Mouse (Mus musculus): ENCODE results near the gene Iqgap3. TPM values are rescaled to one million over a fixed set of nuclear protein-coding genes. Genes with fewer than 3 reads are reported as not detected.

Gene Iqgap3
- polyA plus RNA-seq, 1 experiment from 2014 or later: 16.8 TPM

- ATAC-seq (replicated peaks; ENCODE audit: low FRiP score) (no peak), DNase-seq (ENCODE audit: low spot score) (no peak)
- peaks cover 5% of the 10 kb centered on the region; the same call in 1 of the 2 replicates for H3K36me3 ChIP-seq (ENCODE audit: control insufficient read depth, insufficient read depth, low read length)
- no peaks in the 10 kb centered on the region for H3K9me3 ChIP-seq (ENCODE audit: control insufficient read depth, low read length)
- 92% methylated on average over 2 of the region's 2 CpGs for WGBS
- no peak overlapping the region for H3K4me2 ChIP-seq
- no peak overlapping the region for H3K4me3 ChIP-seq (ENCODE audit: low read depth, low read length)
- peaks cover 2% of the 10 kb centered on the region; the same call in 1 of the 2 replicates for H3K4me1 ChIP-seq (replicated peaks; ENCODE audit: control insufficient read depth, insufficient read depth, low read length)
- H3K27me3 ChIP-seq (replicated peaks; ENCODE audit: control insufficient read depth, insufficient read depth, low read length): no peaks in the 10 kb centered on the region
- no peak overlapping the region for H3K9ac ChIP-seq (ENCODE audit: low read depth, low read length)
- no peak overlapping the region for H3K27ac ChIP-seq (ENCODE audit: low read depth, low read length)
Measured at GRCm38 (mm10) chr3:88084001-88084400, 2.2 kb downstream of the Iqgap3 start.

GRCm38 (mm10) chr3:88085459-88085858 is 3.7 kb downstream of the Iqgap3 start:
- H3K36me3 ChIP-seq (ENCODE audit: control insufficient read depth, insufficient read depth, low read length): peaks cover 13% of the 10 kb centered on the region; the same call in 1 of the 2 replicates
- peaks cover 2% of the 10 kb centered on the region; the same call in 1 of the 2 replicates for H3K4me1 ChIP-seq (replicated peaks; ENCODE audit: control insufficient read depth, insufficient read depth, low read length)
- DNase-seq (ENCODE audit: low spot score) (no peak), ATAC-seq (replicated peaks; ENCODE audit: low FRiP score) (no peak)
- no peak overlapping the region for H3K4me2 ChIP-seq
- no peaks in the 10 kb centered on the region for H3K27me3 ChIP-seq (replicated peaks; ENCODE audit: control insufficient read depth, insufficient read depth, low read length)
- no peaks in the 10 kb centered on the region for H3K9me3 ChIP-seq (ENCODE audit: control insufficient read depth, low read length)
- no peak overlapping the region for H3K9ac ChIP-seq (ENCODE audit: low read depth, low read length)
- no peak overlapping the region for H3K27ac ChIP-seq (ENCODE audit: low read depth, low read length)
- no peak overlapping the region for H3K4me3 ChIP-seq (ENCODE audit: low read depth, low read length)
- 87% methylated on average over 6 of the region's 9 CpGs for WGBS

- H3K27me3 ChIP-seq (replicated peaks; ENCODE audit: control insufficient read depth, insufficient read depth, low read length): no peaks in the 10 kb centered on the region
- no peak for ATAC-seq (replicated peaks; ENCODE audit: low FRiP score)
- no peak overlapping the region for H3K9ac ChIP-seq (ENCODE audit: low read depth, low read length)
- 79% methylated on average over 1 of the region's 1 CpGs for WGBS
- peaks cover 30% of the 10 kb centered on the region for H3K36me3 ChIP-seq (ENCODE audit: control insufficient read depth, insufficient read depth, low read length)
- DNase-seq (ENCODE audit: low spot score): no peak
- H3K9me3 ChIP-seq (ENCODE audit: control insufficient read depth, low read length): no peaks in the 10 kb centered on the region
- H3K4me1 ChIP-seq (replicated peaks; ENCODE audit: control insufficient read depth, insufficient read depth, low read length): peaks cover 2% of the 10 kb centered on the region; the same call in 1 of the 2 replicates
- no peak overlapping the region for H3K4me2 ChIP-seq
- H3K4me3 ChIP-seq (ENCODE audit: low read depth, low read length): no peak overlapping the region
- no peak overlapping the region for H3K27ac ChIP-seq (ENCODE audit: low read depth, low read length)
Measured at GRCm38 (mm10) chr3:88087688-88088087, 5.9 kb downstream of the Iqgap3 start.

- Histone ChIP-seq H3K27me3 (replicated peaks; ENCODE audit: control insufficient read depth, insufficient read depth, low read length) (no peaks in the 10 kb centered on the region), H3K36me3 (ENCODE audit: control insufficient read depth, insufficient read depth, low read length) (peaks cover 36% of the 10 kb centered on the region), H3K4me2 (no peak overlapping the region), H3K4me1 (replicated peaks; ENCODE audit: control insufficient read depth, insufficient read depth, low read length) (no peaks in the 10 kb centered on the region), H3K4me3 (ENCODE audit: low read depth, low read length) (no peak overlapping the region), H3K9ac (ENCODE audit: low read depth, low read length) (no peak overlapping the region), H3K27ac (ENCODE audit: low read depth, low read length) (no peak overlapping the region), H3K9me3 (ENCODE audit: control insufficient read depth, low read length) (no peaks in the 10 kb centered on the region)
- no peak for DNase-seq (ENCODE audit: low spot score)
- WGBS: 93% methylated on average over 7 of the region's 7 CpGs
- no peak for ATAC-seq (replicated peaks; ENCODE audit: low FRiP score)
Measured at GRCm38 (mm10) chr3:88090106-88090505, 8.3 kb downstream of the Iqgap3 start.

- no peak overlapping the region for H3K9ac ChIP-seq (ENCODE audit: low read depth, low read length)
- WGBS: 92% methylated on average over 6 of the region's 6 CpGs
- no peaks in the 10 kb centered on the region for H3K27me3 ChIP-seq (replicated peaks; ENCODE audit: control insufficient read depth, insufficient read depth, low read length)
- H3K4me2 ChIP-seq: no peak overlapping the region
- no peak overlapping the region for H3K27ac ChIP-seq (ENCODE audit: low read depth, low read length)
- DNase-seq (ENCODE audit: low spot score) (no peak), ATAC-seq (replicated peaks; ENCODE audit: low FRiP score) (no peak)
- H3K4me3 ChIP-seq (ENCODE audit: low read depth, low read length): no peak overlapping the region
- no peaks in the 10 kb centered on the region for H3K9me3 ChIP-seq (ENCODE audit: control insufficient read depth, low read length)
- peaks cover 36% of the 10 kb centered on the region for H3K36me3 ChIP-seq (ENCODE audit: control insufficient read depth, insufficient read depth, low read length)
- H3K4me1 ChIP-seq (replicated peaks; ENCODE audit: control insufficient read depth, insufficient read depth, low read length): no peaks in the 10 kb centered on the region
Measured at GRCm38 (mm10) chr3:88090616-88091015, 8.8 kb downstream of the Iqgap3 start.

GRCm38 (mm10) chr3:88094126-88094525 is 12.4 kb downstream of the Iqgap3 start:
- H3K27me3 ChIP-seq (replicated peaks; ENCODE audit: control insufficient read depth, insufficient read depth, low read length): no peaks in the 10 kb centered on the region
- H3K9me3 ChIP-seq (ENCODE audit: control insufficient read depth, low read length): no peaks in the 10 kb centered on the region
- no peak for ATAC-seq (replicated peaks; ENCODE audit: low FRiP score)
- peaks cover 38% of the 10 kb centered on the region for H3K36me3 ChIP-seq (ENCODE audit: control insufficient read depth, insufficient read depth, low read length)
- no peak overlapping the region for H3K9ac ChIP-seq (ENCODE audit: low read depth, low read length)
- WGBS: 86% methylated on average over 5 of the region's 5 CpGs
- H3K4me2 ChIP-seq: no peak overlapping the region
- H3K27ac ChIP-seq (ENCODE audit: low read depth, low read length): no peak overlapping the region
- no peaks in the 10 kb centered on the region for H3K4me1 ChIP-seq (replicated peaks; ENCODE audit: control insufficient read depth, insufficient read depth, low read length)
- no peak overlapping the region for H3K4me3 ChIP-seq (ENCODE audit: low read depth, low read length)
- no peak for DNase-seq (ENCODE audit: low spot score)

- Histone ChIP-seq H3K27ac (ENCODE audit: low read depth, low read length) (no peak overlapping the region), H3K9me3 (ENCODE audit: control insufficient read depth, low read length) (no peaks in the 10 kb centered on the region), H3K36me3 (ENCODE audit: control insufficient read depth, insufficient read depth, low read length) (peaks cover 35% of the 10 kb centered on the region), H3K27me3 (replicated peaks; ENCODE audit: control insufficient read depth, insufficient read depth, low read length) (no peaks in the 10 kb centered on the region), H3K4me1 (replicated peaks; ENCODE audit: control insufficient read depth, insufficient read depth, low read length) (no peaks in the 10 kb centered on the region), H3K4me2 (no peak overlapping the region), H3K9ac (ENCODE audit: low read depth, low read length) (no peak overlapping the region), H3K4me3 (ENCODE audit: low read depth, low read length) (no peak overlapping the region)
- ATAC-seq (replicated peaks; ENCODE audit: low FRiP score) (no peak), DNase-seq (ENCODE audit: low spot score) (no peak)
- WGBS: 74% methylated on average over 6 of the region's 6 CpGs
Measured at GRCm38 (mm10) chr3:88097666-88098065, 15.9 kb downstream of the Iqgap3 start.

- Histone ChIP-seq H3K4me3 (ENCODE audit: low read depth, low read length) (no peak overlapping the region), H3K36me3 (ENCODE audit: control insufficient read depth, insufficient read depth, low read length) (peaks cover 30% of the 10 kb centered on the region), H3K9me3 (ENCODE audit: control insufficient read depth, low read length) (no peaks in the 10 kb centered on the region), H3K9ac (ENCODE audit: low read depth, low read length) (no peak overlapping the region), H3K27ac (ENCODE audit: low read depth, low read length) (no peak overlapping the region), H3K4me1 (replicated peaks; ENCODE audit: control insufficient read depth, insufficient read depth, low read length) (no peaks in the 10 kb centered on the region), H3K27me3 (replicated peaks; ENCODE audit: control insufficient read depth, insufficient read depth, low read length) (no peaks in the 10 kb centered on the region), H3K4me2 (no peak overlapping the region)
- WGBS: 66% methylated on average over 3 of the region's 3 CpGs
- no peak for ATAC-seq (replicated peaks; ENCODE audit: low FRiP score)
- DNase-seq (ENCODE audit: low spot score): no peak
Measured at GRCm38 (mm10) chr3:88100251-88100650, 18.5 kb downstream of the Iqgap3 start.

GRCm38 (mm10) chr3:88101736-88102135 is 20.0 kb downstream of the Iqgap3 start:
- DNase-seq (ENCODE audit: low spot score): no peak
- H3K4me3 ChIP-seq (ENCODE audit: low read depth, low read length): no peak overlapping the region
- no peak overlapping the region for H3K9ac ChIP-seq (ENCODE audit: low read depth, low read length)
- no peak for ATAC-seq (replicated peaks; ENCODE audit: low FRiP score)
- peaks cover 32% of the 10 kb centered on the region for H3K36me3 ChIP-seq (ENCODE audit: control insufficient read depth, insufficient read depth, low read length)
- no peak overlapping the region for H3K4me2 ChIP-seq
- H3K9me3 ChIP-seq (ENCODE audit: control insufficient read depth, low read length): no peaks in the 10 kb centered on the region
- no peak overlapping the region; the same call in 1 of the 2 replicates for H3K27ac ChIP-seq (ENCODE audit: low read depth, low read length)
- H3K27me3 ChIP-seq (replicated peaks; ENCODE audit: control insufficient read depth, insufficient read depth, low read length): no peaks in the 10 kb centered on the region
- no peaks in the 10 kb centered on the region for H3K4me1 ChIP-seq (replicated peaks; ENCODE audit: control insufficient read depth, insufficient read depth, low read length)
- WGBS: 87% methylated on average over 7 of the region's 7 CpGs
